Mouse (Mus musculus) intestine, embryonic 16.5 days (tissue): ENCODE results near the gene Eif3d. TPM values are rescaled to one million over a fixed set of nuclear protein-coding genes. Genes with fewer than 3 reads are reported as not detected.

Source experiments
- ATAC-seq: fragments of 200-750 bp; cut with Nextera tagmentation; 2 replicates; pipeline ENCODE4 v1.8.0; 2017; ENCODE audit warnings: moderate TSS enrichment, moderate library complexity
- H3K27ac ChIP-seq: fragments of 300-500 bp; sonication (generic); 2 replicates; pipeline ENCODE4 v1.5.1; 2014; ENCODE audit warnings: mild to moderate bottlenecking, low read length
- H3K27me3 ChIP-seq: fragments of 300-500 bp; sonication (generic); replicated peaks from 2 replicates; pipeline ENCODE4 v1.6.1; 2014; ENCODE audit warnings: low read length, control low read depth, mixed read lengths; ENCODE audit not compliant: control insufficient read depth, insufficient read depth
- H3K36me3 ChIP-seq: fragments of 300-500 bp; sonication (generic); 2 replicates; pipeline ENCODE4 v1.6.1; 2014; ENCODE audit warnings: low read length, control low read depth; ENCODE audit not compliant: control insufficient read depth, insufficient read depth
- H3K4me1 ChIP-seq: fragments of 300-500 bp; sonication (generic); 2 replicates; pipeline ENCODE4 v1.6.1; 2014; ENCODE audit warnings: low read length, control low read depth, mixed read lengths; ENCODE audit not compliant: control insufficient read depth, insufficient read depth
- H3K4me2 ChIP-seq: fragments of 300-500 bp; sonication (generic); 2 replicates; pipeline ENCODE4 v1.6.1; 2014; ENCODE audit warnings: low read depth, low read length, control low read depth
- H3K4me3 ChIP-seq: fragments of 300-500 bp; sonication (generic); 2 replicates; pipeline ENCODE4 v1.5.1; 2014; ENCODE audit warnings: mild to moderate bottlenecking, low read length
- H3K9ac ChIP-seq: fragments of 300-500 bp; sonication (generic); 2 replicates; pipeline ENCODE4 v1.6.1; 2014; ENCODE audit warnings: low read depth, low read length
- H3K9me3 ChIP-seq: fragments of 300-500 bp; sonication (generic); 2 replicates; pipeline ENCODE4 v1.6.1; 2016; ENCODE audit warnings: low read length, control low read depth; ENCODE audit not compliant: control insufficient read depth
- WGBS: fragments of 180-500 bp; shearing (Covaris S2); extraction: QIAGEN DNeasy Blood & Tissue Kit; methylation state at CpG from one replicate; pipeline ENCODE4 v1.1.7; 2014; 5-methylcytosine and 5-hydroxymethylcytosine counted together
- polyA plus RNA-seq: library from polyadenylated mRNA; unstranded; fragments of >200 nt; fragmentation: Nextera tagmentation; extraction: Ambion mirVana; gene quantifications from 2 replicates; pipeline ENCODE4 v1.2.1, GENCODE M21; 2015

Eif3d gene
- polyA plus RNA-seq, 1 experiment from 2014 or later, result 186 TPM

GRCm38 (mm10) chr15:77979427-77979865, 8.8 kb upstream of the Eif3d start:
- Histone ChIP-seq H3K27ac (no peak overlapping the region), H3K36me3 (no peaks in the 10 kb centered on the region), H3K4me3 (no peak overlapping the region), H3K4me1 (no peaks in the 10 kb centered on the region), H3K27me3 (no peaks in the 10 kb centered on the region), H3K4me2 (no peak overlapping the region), H3K9me3 (no peaks in the 10 kb centered on the region), H3K9ac (no peak overlapping the region)
- 84% methylated on average over 10 of the region's 10 CpGs for WGBS
- ATAC-seq, result no peak

- no peaks in the 10 kb centered on the region for H3K36me3 ChIP-seq
- no peaks in the 10 kb centered on the region for H3K4me1 ChIP-seq
- H3K27me3 ChIP-seq, result 0 out of 2 replicates have a peak, but pooled peaks cover 3% of the 10 kb centered on the region
- H3K9me3 ChIP-seq, result no peaks in the 10 kb centered on the region
- H3K9ac ChIP-seq, result no peak overlapping the region
- no peak for ATAC-seq
- no peak overlapping the region for H3K4me3 ChIP-seq
- 67% methylated on average over 3 of the region's 3 CpGs for WGBS
- no peak overlapping the region for H3K27ac ChIP-seq
- no peak overlapping the region for H3K4me2 ChIP-seq
Observed at GRCm38 (mm10) chr15:77977663-77978062, 7.0 kb upstream of the Eif3d start.

GRCm38 (mm10) chr15:77974165-77974841, 3.7 kb upstream of the Eif3d start:
- H3K4me2 ChIP-seq, result no peak overlapping the region
- 72% methylated on average over 6 of the region's 6 CpGs for WGBS
- no peak overlapping the region for H3K4me3 ChIP-seq
- 0 out of 2 replicates have a peak, but pooled peaks cover 3% of the 10 kb centered on the region for H3K27me3 ChIP-seq
- H3K4me1 ChIP-seq, result peaks cover under 1% of the 10 kb centered on the region; the same call in 1 of the 2 replicates
- ATAC-seq, result no peak
- H3K9me3 ChIP-seq, result no peaks in the 10 kb centered on the region
- H3K36me3 ChIP-seq, result no peaks in the 10 kb centered on the region
- no peak overlapping the region for H3K27ac ChIP-seq
- H3K9ac ChIP-seq, result no peak overlapping the region

- Histone ChIP-seq H3K9ac (peak overlapping the region; percentile 98), H3K4me1 (peaks cover 6% of the 10 kb centered on the region; the same call in 1 of the 2 replicates), H3K4me3 (peak overlapping the region; percentile 96), H3K27me3 (0 out of 2 replicates have a peak, but pooled peaks cover 3% of the 10 kb centered on the region), H3K36me3 (peaks cover 15% of the 10 kb centered on the region; the same call in 1 of the 2 replicates), H3K9me3 (no peaks in the 10 kb centered on the region), H3K27ac (peak overlapping the region; percentile 99), H3K4me2 (peak overlapping the region; percentile 80)
- WGBS, result 2% methylated on average over 15 of the region's 15 CpGs
- no peak; the same call in 1 of the 2 replicates for ATAC-seq
Observed at GRCm38 (mm10) chr15:77969940-77970469, 608 bp downstream of the Eif3d start.

- H3K9ac ChIP-seq, result no peak overlapping the region
- no peak overlapping the region for H3K4me3 ChIP-seq
- 79% methylated on average over 9 of the region's 9 CpGs for WGBS
- H3K4me2 ChIP-seq, result no peak overlapping the region
- no peaks in the 10 kb centered on the region for H3K27me3 ChIP-seq
- peaks cover 47% of the 10 kb centered on the region for H3K36me3 ChIP-seq
- H3K27ac ChIP-seq, result no peak overlapping the region
- H3K4me1 ChIP-seq, result peaks cover 6% of the 10 kb centered on the region; the same call in 1 of the 2 replicates
- no peaks in the 10 kb centered on the region for H3K9me3 ChIP-seq
- no peak for ATAC-seq
Observed at GRCm38 (mm10) chr15:77965117-77965528, 5.5 kb downstream of the Eif3d start.

GRCm38 (mm10) chr15:77962447-77962846, 8.2 kb downstream of the Eif3d start:
- no peaks in the 10 kb centered on the region for H3K27me3 ChIP-seq
- H3K9me3 ChIP-seq, result no peaks in the 10 kb centered on the region
- peaks cover 60% of the 10 kb centered on the region for H3K36me3 ChIP-seq
- H3K4me2 ChIP-seq, result no peak overlapping the region
- no peaks in the 10 kb centered on the region for H3K4me1 ChIP-seq
- no peak overlapping the region for H3K27ac ChIP-seq
- no peak overlapping the region for H3K4me3 ChIP-seq
- no peak for ATAC-seq
- H3K9ac ChIP-seq, result no peak overlapping the region
- WGBS, result 95% methylated on average over 5 of the region's 5 CpGs

- no peaks in the 10 kb centered on the region for H3K9me3 ChIP-seq
- peaks cover 9% of the 10 kb centered on the region for H3K27me3 ChIP-seq
- no peak overlapping the region for H3K4me2 ChIP-seq
- H3K36me3 ChIP-seq, result peaks cover 48% of the 10 kb centered on the region
- no peak overlapping the region for H3K27ac ChIP-seq
- ATAC-seq, result no peak
- H3K4me1 ChIP-seq, result peaks cover 13% of the 10 kb centered on the region
- WGBS, result 85% methylated on average over 6 of the region's 6 CpGs
- H3K9ac ChIP-seq, result no peak overlapping the region
- no peak overlapping the region for H3K4me3 ChIP-seq
Observed at GRCm38 (mm10) chr15:77960693-77961092, 9.9 kb downstream of the Eif3d start.

- Histone ChIP-seq H3K4me1 (peaks cover 17% of the 10 kb centered on the region), H3K27me3 (peaks cover 12% of the 10 kb centered on the region), H3K9me3 (no peaks in the 10 kb centered on the region), H3K27ac (no peak overlapping the region), H3K4me2 (no peak overlapping the region), H3K36me3 (peaks cover 36% of the 10 kb centered on the region), H3K9ac (no peak overlapping the region), H3K4me3 (no peak overlapping the region)
- WGBS, result 57% methylated on average over 3 of the region's 3 CpGs
- no peak for ATAC-seq
Observed at GRCm38 (mm10) chr15:77958071-77958470, 12.5 kb downstream of the Eif3d start.

- Histone ChIP-seq H3K4me1 (peaks cover 17% of the 10 kb centered on the region), H3K9me3 (no peaks in the 10 kb centered on the region), H3K4me2 (no peak overlapping the region), H3K27me3 (peaks cover 12% of the 10 kb centered on the region), H3K9ac (no peak overlapping the region), H3K27ac (no peak overlapping the region), H3K4me3 (no peak overlapping the region), H3K36me3 (peaks cover 32% of the 10 kb centered on the region)
- WGBS, result 44% methylated on average over 5 of the region's 5 CpGs
- ATAC-seq, result no peak
Observed at GRCm38 (mm10) chr15:77957625-77958024, 13.0 kb downstream of the Eif3d start.
